Mouse (Mus musculus) neural tube, embryonic 14.5 days (tissue): ENCODE data around the gene Ddx25. TPM values are rescaled to one million over a fixed set of nuclear protein-coding genes. Genes with fewer than 3 reads are reported as not detected.

ENCODE experiments used
- ATAC-seq: fragments of 200-750 bp; cut with Nextera tagmentation; 2 replicates; pipeline ENCODE4 v1.8.0; 2017; ENCODE audit warnings: low read depth, mild to moderate bottlenecking, moderate TSS enrichment, moderate library complexity
- H3K27ac ChIP-seq: fragments of 300-500 bp; sonication (generic); 2 replicates; pipeline ENCODE4 v1.5.1; 2014; ENCODE audit warnings: low read depth, mild to moderate bottlenecking, control low read depth, low read length, moderate library complexity, mixed read lengths
- H3K27me3 ChIP-seq: fragments of 300-500 bp; sonication (generic); 2 replicates; pipeline ENCODE4 v1.6.1; 2014; ENCODE audit warnings: low read length; ENCODE audit not compliant: control insufficient read depth, insufficient read depth
- H3K36me3 ChIP-seq: fragments of 300-500 bp; sonication (generic); 2 replicates; pipeline ENCODE4 v1.6.1; 2014; ENCODE audit warnings: low read length, mixed read lengths; ENCODE audit not compliant: control insufficient read depth, insufficient read depth
- H3K4me1 ChIP-seq: fragments of 300-500 bp; sonication (generic); 2 replicates; pipeline ENCODE4 v1.6.1; 2014; ENCODE audit warnings: low read length; ENCODE audit not compliant: control insufficient read depth, insufficient read depth
- H3K4me2 ChIP-seq: fragments of 300-500 bp; sonication (generic); 2 replicates; pipeline ENCODE4 v1.6.1; 2014; ENCODE audit warnings: mild to moderate bottlenecking, low read depth, low read length, control low read depth
- H3K4me3 ChIP-seq: fragments of 300-500 bp; sonication (generic); 2 replicates; pipeline ENCODE4 v1.5.1; 2014; ENCODE audit warnings: low read depth, low read length, control low read depth, mixed read lengths
- H3K9ac ChIP-seq: fragments of 300-500 bp; sonication (generic); replicated peaks from 2 replicates; pipeline ENCODE4 v1.6.1; 2014; ENCODE audit warnings: low read depth, mild to moderate bottlenecking, control low read depth, low read length, mixed read lengths
- H3K9me3 ChIP-seq: fragments of 300-500 bp; sonication (generic); 2 replicates; pipeline ENCODE4 v1.6.1; 2016; ENCODE audit warnings: low read length; ENCODE audit not compliant: control insufficient read depth
- WGBS: fragments of 180-500 bp; shearing (Covaris S2); extraction: QIAGEN DNeasy Blood & Tissue Kit; methylation state at CpG from one replicate; pipeline ENCODE4 v1.1.7; 2014; 5-methylcytosine and 5-hydroxymethylcytosine counted together
- polyA plus RNA-seq: library from polyadenylated mRNA; unstranded; fragments of >200 nt; fragmentation: Nextera tagmentation; extraction: Ambion mirVana; gene quantifications from 2 replicates; pipeline ENCODE4 v1.2.1, GENCODE M21; 2014

Ddx25 gene
- polyA plus RNA-seq, 1 experiment from 2014 or later, result 34.3 TPM

DNA sequence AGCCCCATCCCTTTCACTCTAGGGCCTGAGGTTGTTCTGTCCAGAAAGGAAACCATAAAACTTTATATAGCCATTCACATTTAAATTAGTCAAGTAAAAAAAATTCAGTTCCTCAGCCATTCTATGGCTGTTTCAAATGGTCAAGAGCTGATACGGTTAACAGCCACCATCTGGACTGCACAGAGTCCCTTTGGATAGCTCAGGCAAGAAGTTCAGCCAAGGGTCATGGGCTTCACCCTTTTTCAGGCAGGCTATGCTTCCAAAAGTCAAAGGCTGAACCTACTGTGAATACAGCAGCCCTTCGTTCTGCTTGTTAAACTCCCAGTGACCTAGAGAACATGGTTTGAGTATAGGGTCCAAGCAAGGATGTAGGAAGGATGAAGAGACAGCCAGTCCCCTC, 13.7 kb downstream of the Ddx25 start:
- Histone ChIP-seq H3K36me3 (peaks cover 24% of the 10 kb centered on the region), H3K9ac (no peak overlapping the region), H3K27ac (no peak overlapping the region), H3K9me3 (no peaks in the 10 kb centered on the region), H3K4me3 (no peak overlapping the region), H3K27me3 (no peaks in the 10 kb centered on the region), H3K4me1 (no peaks in the 10 kb centered on the region), H3K4me2 (no peak overlapping the region)
- 23% methylated on average over 2 of the region's 2 CpGs for WGBS
- ATAC-seq, result no peak

DNA sequence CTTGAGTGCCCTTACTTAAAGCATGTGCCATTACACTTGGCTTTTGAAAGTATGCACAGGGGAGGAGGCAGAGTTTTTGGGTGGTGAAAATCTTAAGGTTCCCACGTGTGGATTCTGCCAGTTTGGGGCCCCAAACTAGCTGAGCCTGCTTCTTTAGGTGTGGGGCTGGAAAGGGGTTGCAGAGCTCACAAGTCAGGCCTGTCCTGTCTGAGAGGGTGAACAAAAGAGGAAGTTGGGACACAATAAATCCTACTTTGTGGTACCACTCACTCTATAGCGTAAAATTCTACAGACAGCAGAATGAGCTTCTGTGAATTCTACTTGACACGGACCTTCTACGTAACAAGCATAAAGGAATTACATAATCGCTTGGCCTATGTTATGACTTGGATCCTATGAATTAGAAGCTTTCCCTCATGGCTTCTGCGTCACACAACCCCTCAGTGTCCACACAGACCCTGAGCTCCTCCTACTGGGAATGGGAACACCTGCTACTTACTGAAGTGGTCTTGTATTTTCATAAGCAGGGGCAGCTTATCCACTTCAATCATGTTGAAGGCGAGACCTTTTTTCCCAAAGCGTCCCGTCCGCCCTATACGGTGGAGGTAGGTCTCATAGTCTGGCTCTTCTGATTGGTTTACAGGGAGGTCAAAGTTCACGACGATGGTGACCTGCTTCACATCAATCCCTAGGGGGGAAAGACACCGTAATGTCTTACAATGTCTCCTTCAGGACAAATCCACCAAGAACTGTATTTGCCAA, 15.0 kb downstream of the Ddx25 start:
- H3K36me3 ChIP-seq, result peaks cover 24% of the 10 kb centered on the region
- no peaks in the 10 kb centered on the region for H3K9me3 ChIP-seq
- H3K4me3 ChIP-seq, result no peak overlapping the region
- ATAC-seq, result no peak
- no peaks in the 10 kb centered on the region for H3K27me3 ChIP-seq
- no peak overlapping the region for H3K27ac ChIP-seq
- 74% methylated on average over 14 of the region's 14 CpGs for WGBS
- H3K9ac ChIP-seq, result no peak overlapping the region
- no peaks in the 10 kb centered on the region for H3K4me1 ChIP-seq
- no peak overlapping the region for H3K4me2 ChIP-seq

DNA sequence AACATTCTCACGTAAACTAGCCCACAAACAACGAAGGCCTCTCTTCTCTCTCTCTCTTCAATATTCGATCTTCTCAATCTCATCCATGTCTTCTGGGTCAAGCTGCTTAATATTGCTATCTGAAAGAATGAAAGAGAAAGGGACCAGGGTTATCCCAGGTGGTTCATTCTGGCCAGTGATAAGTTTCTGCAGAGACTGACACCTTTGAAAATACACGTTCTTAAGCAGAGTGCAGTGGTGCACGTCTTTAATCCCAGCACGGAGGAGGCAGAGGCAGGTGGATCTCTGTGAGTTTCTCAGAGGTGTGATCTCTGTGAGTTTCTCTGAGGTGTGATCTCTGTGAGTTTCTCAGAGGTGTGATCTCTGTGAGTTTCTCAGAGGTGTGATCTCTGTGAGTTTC, 16.4 kb downstream of the Ddx25 start:
- Histone ChIP-seq H3K4me1 (no peaks in the 10 kb centered on the region), H3K9ac (no peak overlapping the region), H3K36me3 (peaks cover 20% of the 10 kb centered on the region), H3K27me3 (no peaks in the 10 kb centered on the region), H3K4me2 (no peak overlapping the region), H3K4me3 (no peak overlapping the region), H3K27ac (no peak overlapping the region), H3K9me3 (no peaks in the 10 kb centered on the region)
- no peak for ATAC-seq
- 79% methylated on average over 6 of the region's 6 CpGs for WGBS

DNA sequence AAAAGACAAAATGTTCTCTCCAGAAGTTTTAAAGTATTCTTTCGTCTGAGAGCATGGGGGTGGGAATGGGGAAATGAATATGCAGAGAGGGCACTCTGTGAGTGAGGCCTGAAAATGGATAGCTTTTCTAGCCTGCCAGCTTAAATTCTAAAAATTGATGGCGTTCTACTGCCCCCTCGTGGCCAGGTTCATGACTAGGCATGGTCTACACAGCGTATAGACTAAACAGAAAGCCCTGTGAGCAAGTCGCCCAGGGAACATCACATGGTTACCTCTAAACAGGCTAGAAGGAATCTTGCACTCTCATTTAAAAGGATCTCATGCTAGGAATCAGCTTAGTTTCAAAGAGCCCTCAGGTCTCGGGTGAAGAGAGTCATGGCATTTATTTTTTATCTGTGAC, 16.8 kb downstream of the Ddx25 start:
- no peak overlapping the region for H3K4me2 ChIP-seq
- H3K4me1 ChIP-seq, result no peaks in the 10 kb centered on the region
- no peaks in the 10 kb centered on the region for H3K27me3 ChIP-seq
- no peak overlapping the region for H3K27ac ChIP-seq
- WGBS, result 11% methylated on average over 6 of the region's 6 CpGs
- no peak overlapping the region for H3K9ac ChIP-seq
- H3K36me3 ChIP-seq, result peaks cover 18% of the 10 kb centered on the region
- H3K4me3 ChIP-seq, result no peak overlapping the region
- no peaks in the 10 kb centered on the region for H3K9me3 ChIP-seq
- peak; percentile 81 for ATAC-seq

DNA sequence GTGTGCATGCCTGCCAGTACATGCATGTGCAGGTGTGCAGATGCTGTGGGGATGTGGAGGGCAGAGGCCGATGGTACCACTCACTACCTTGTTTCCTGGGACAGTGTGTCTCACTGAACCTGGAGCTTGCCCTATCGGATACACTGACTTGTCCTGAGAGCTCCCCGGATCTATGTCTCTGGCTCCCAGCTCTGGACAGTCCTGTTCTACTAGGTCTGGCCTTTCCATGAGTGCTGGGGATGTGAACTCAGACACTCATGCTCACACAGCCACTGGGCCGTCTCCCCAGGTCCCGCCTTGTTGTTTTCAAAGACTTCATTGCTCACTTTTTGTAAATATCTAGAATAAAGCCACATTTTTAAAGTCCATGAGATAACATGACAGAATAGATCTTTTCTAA, 17.3 kb downstream of the Ddx25 start:
- Histone ChIP-seq H3K9ac (no peak overlapping the region), H3K27ac (no peak overlapping the region), H3K36me3 (peaks cover 18% of the 10 kb centered on the region), H3K4me2 (no peak overlapping the region), H3K4me1 (no peaks in the 10 kb centered on the region), H3K9me3 (no peaks in the 10 kb centered on the region), H3K4me3 (no peak overlapping the region), H3K27me3 (no peaks in the 10 kb centered on the region)
- no peak for ATAC-seq
- WGBS, result 91% methylated on average over 5 of the region's 5 CpGs

DNA sequence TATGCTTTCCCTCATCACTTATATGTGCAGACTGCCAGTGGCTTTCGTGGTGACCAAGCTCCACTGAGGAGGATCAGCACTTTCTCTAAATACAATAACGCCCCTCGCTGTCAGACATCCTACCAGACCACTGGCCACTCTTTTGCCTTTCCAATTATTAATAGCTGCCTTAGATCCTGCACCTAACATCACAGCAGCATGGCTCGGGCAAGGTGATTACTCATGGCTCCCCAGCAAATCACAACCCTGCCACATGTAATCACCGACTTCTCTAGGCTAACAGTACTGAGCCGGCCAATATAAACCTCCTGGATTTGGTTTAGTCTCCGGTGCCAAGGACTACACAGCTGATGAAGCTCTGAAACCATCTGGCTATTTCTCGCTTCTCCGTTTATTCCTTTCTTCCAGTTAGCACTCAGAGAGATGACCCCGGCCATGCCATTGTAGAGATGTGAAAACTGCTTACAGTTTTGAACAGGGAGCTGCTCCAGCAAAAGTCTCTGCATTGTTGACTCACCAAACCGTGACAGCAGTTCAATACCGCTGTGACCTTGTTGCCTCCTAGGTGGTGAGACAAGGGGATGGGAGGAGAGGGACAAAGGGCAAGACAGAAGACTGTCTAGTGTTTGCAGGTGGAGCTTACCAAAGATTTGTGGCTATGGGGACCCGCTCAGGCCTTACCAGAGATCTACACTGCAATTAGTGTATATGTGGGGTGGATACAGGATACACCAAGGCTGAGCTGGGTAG, 19.2 kb downstream of the Ddx25 start:
- Histone ChIP-seq H3K36me3 (peaks cover 11% of the 10 kb centered on the region), H3K4me1 (no peaks in the 10 kb centered on the region), H3K4me3 (no peak overlapping the region), H3K4me2 (no peak overlapping the region), H3K27me3 (no peaks in the 10 kb centered on the region), H3K27ac (no peak overlapping the region), H3K9me3 (no peaks in the 10 kb centered on the region), H3K9ac (no peak overlapping the region)
- WGBS, result 73% methylated on average over 13 of the region's 13 CpGs
- no peak for ATAC-seq

DNA sequence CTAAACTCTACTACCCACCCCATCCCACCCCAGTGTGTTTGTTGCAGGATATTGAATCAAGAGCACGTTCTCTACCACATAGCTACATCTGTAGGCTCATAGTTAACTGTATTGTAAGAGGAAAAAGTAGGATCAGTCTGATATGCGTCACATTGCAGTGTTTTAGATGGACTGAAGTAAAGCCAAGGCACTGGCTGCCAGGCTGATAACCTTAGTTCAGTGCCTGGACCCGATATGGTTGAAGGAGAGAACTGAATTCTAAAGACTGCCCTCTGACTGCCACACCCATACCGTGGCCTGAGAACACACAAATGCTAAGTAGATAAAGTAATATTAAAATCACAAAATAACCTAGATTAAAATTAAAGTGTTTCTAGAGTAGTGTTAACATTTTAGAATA, 22.5 kb downstream of the Ddx25 start:
- Histone ChIP-seq H3K36me3 (no peaks in the 10 kb centered on the region), H3K9me3 (no peaks in the 10 kb centered on the region), H3K4me1 (no peaks in the 10 kb centered on the region), H3K9ac (no peak overlapping the region), H3K27ac (no peak overlapping the region), H3K4me2 (no peak overlapping the region), H3K4me3 (no peak overlapping the region), H3K27me3 (no peaks in the 10 kb centered on the region)
- ATAC-seq, result no peak
- 86% methylated on average over 4 of the region's 4 CpGs for WGBS

DNA sequence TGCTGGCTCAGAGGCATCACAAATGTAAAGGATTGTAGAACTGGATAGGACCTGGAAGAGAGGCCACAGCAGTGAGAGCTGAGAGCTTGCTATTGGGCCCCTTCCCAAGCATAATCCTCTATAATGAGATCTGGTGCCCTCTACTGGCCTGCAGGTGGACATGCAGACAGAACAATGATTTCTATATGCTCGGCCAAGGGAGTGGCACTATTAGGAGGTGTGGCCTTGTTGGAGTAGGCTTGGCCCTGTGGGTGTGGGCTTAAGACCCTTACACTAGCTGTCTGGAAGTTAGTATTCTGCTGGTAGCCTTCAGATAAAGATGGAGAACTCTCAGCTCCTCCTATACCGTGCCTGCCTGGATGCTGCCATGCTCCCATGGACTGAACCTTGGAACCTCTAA, 23.2 kb downstream of the Ddx25 start:
- Histone ChIP-seq H3K4me2 (no peak overlapping the region), H3K36me3 (no peaks in the 10 kb centered on the region), H3K9me3 (no peaks in the 10 kb centered on the region), H3K4me1 (no peaks in the 10 kb centered on the region), H3K4me3 (no peak overlapping the region), H3K27me3 (no peaks in the 10 kb centered on the region), H3K9ac (no peak overlapping the region), H3K27ac (no peak overlapping the region)
- peak; percentile 92 for ATAC-seq
- 10% methylated on average over 2 of the region's 2 CpGs for WGBS

DNA sequence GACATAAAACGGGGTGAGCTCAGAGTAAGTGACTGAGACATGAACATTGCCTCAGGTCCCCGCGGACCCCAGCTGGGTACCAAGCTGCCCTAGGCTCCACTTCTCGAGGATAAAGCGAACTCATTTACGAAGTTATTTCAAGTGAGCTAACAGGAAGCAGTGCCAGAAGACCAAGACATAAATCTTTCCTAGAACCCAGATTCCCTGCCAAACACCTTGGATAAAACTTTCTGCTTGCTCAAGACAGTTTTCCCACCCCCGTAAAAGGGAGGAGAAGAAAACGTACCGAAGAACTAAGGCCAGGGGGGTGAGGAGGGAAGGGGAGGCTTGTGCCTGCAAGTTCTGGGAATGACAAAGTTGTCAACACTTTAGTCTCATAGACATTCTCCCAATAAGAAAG, 25.1 kb downstream of the Ddx25 start:
- Histone ChIP-seq H3K4me1 (no peaks in the 10 kb centered on the region), H3K27ac (no peak overlapping the region), H3K4me3 (no peak overlapping the region), H3K9ac (no peak overlapping the region), H3K4me2 (no peak overlapping the region), H3K27me3 (no peaks in the 10 kb centered on the region), H3K9me3 (no peaks in the 10 kb centered on the region), H3K36me3 (no peaks in the 10 kb centered on the region)
- 73% methylated on average over 9 of the region's 9 CpGs for WGBS
- ATAC-seq, result no peak
